Mouse (Mus musculus): ENCODE measurements at regions not wholly inside any gene's neighbourhood (a gene's known extent, or its start where the extent isn't known, plus 50 kb on each side); places are given as distances from the start of the nearest gene placed in this dataset.

- no peak for DNase-seq (ENCODE audit: low read depth, low spot score)
These were observed 70.2 kb upstream of the Il15 start for GRCm38 (mm10) chr8:82473266-82473665.

- DNase-seq (ENCODE audit: low read depth, low spot score), result no peak
These were observed 68.8 kb upstream of the Il15 start for GRCm38 (mm10) chr8:82471825-82472224.

- DNase-seq (ENCODE audit: low read depth, low spot score), result no peak
These were observed 66.8 kb upstream of the Il15 start for GRCm38 (mm10) chr8:82469824-82470223.

- no peak for DNase-seq (ENCODE audit: low read depth, low spot score)
These were observed 59.8 kb upstream of the Il15 start for GRCm38 (mm10) chr8:82462841-82463240.

GRCm38 (mm10) chr8:82459007-82459406 lies 56.0 kb upstream of the Il15 start:
- no peak for DNase-seq (ENCODE audit: low read depth, low spot score)

GRCm38 (mm10) chr8:82454056-82454455 lies 51.0 kb upstream of the Il15 start:
- no peak for DNase-seq (ENCODE audit: low read depth, low spot score)
